Mouse (Mus musculus) heart, adult 2 months (tissue): ENCODE results near the gene Ovgp1.
"Not testable (repeated sequence)": the region's sequence is repeated elsewhere in the genome, so short reads cannot be mapped to it uniquely, and the experiment has no call there.

Source experiments
- CTCF ChIP-seq: fragments of 200-600 bp; IDR thresholded peaks from 2 replicates; pipeline ENCODE4 v1.8.1; 2022; ENCODE audit warnings: antibody characterized with exemption, mild to moderate bottlenecking, moderate library complexity
- EP300 ChIP-seq: fragments of 200-500 bp; IDR thresholded peaks from 2 replicates; pipeline ENCODE4 v1.6.1; 2011; ENCODE audit warnings: low read depth, low read length, control low read depth; ENCODE audit not compliant: insufficient read depth
- POLR2A ChIP-seq: fragments of 200-500 bp; IDR thresholded peaks from 2 replicates; pipeline ENCODE4 v1.6.1; 2011; ENCODE audit warnings: mild to moderate bottlenecking, low read depth, low read length, control low read depth; ENCODE audit not compliant: insufficient read depth

- not testable (repeated sequence) for TF ChIP-seq POLR2A, EP300, CTCF
These were observed 16.1 kb downstream of the Ovgp1 start for GRCm38 (mm10) chr3:105989611-105990010.
